Mouse (Mus musculus): ENCODE results near the gene Oosp2.

DNA sequence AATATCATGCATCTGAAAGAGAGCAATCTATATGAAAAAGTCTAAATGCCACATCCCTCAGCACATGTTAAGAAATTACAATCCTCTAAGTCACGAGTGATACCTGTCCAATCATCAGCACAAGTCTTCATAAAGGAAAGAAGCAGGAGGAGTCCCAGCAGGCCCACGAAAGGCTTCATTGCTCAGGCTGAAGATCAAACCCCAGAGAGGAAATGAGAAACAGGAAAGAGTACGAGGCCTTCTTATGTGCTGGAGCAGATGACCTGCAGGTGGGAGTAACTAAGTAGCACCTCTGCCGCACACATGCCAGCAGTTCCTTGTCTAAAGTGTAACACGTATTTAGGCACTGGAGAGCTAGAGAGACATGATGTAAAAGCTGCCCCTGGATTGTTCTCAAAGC, 30.5 kb upstream of the Oosp2 start, which contains the start of gene Oosp1:
- TF ChIP-seq NANOG (IDR thresholded peaks at IDR 0.05; ENCODE audit: borderline replicate concordance, low read length) (no peak), CTCF (conservative IDR thresholded peaks at IDR 0.05; ENCODE audit: low read length) (no peak)
